Mouse (Mus musculus): ENCODE measurements around the gene Fgfr3.

DNA sequence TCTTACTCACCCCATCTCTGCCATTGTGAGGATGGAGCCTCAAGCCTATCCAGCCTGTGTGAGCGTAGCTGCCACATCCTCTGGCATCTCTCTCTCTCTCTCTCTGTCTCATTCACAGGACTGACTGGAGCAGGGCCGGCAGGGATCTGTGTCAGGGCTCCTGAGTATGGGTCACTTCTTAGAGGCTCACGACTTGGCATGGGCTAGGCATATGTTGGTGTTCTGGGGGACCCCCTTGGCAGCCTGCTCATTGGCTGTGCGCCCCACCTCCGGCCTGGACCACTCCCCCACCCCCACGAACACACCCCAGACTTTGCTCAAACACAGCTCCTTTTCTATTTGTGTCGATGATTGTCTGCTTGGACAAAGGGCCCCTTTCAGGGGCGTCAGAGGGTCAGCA, 17.5 kb upstream of the Fgfr3 start:
- TF ChIP-seq CTCF (IDR thresholded peaks at IDR 0.05; ENCODE audit: low read depth) (no peak), EP300 (optimal IDR thresholded peaks at IDR 0.05) (no peak)
